Mouse (Mus musculus): ENCODE data around the gene Dusp3. TPM values are rescaled to one million over a fixed set of nuclear protein-coding genes. Genes with fewer than 3 reads are reported as not detected.

The Dusp3 gene
- polyA plus RNA-seq, 1 experiment from 2014 or later: 22.7 TPM

- Histone ChIP-seq H3K27me3 (ENCODE audit: insufficient read depth, low read length) (peaks cover under 1% of the 10 kb centered on the region; the same call in 1 of the 2 replicates), H3K9ac (replicated peaks) (no peak overlapping the region), H3K36me3 (replicated peaks; ENCODE audit: insufficient read depth, low read length) (no peaks in the 10 kb centered on the region), H3K9me3 (ENCODE audit: low read length) (no peaks in the 10 kb centered on the region), H3K4me2 (ENCODE audit: low read depth, low read length) (no peak overlapping the region), H3K4me1 (ENCODE audit: insufficient read depth) (no peaks in the 10 kb centered on the region), H3K27ac (ENCODE audit: low read depth) (no peak overlapping the region), H3K4me3 (ENCODE audit: low read depth, low read length) (no peak overlapping the region)
- ATAC-seq (no peak), DNase-seq (no peak)
- 50% methylated on average over 17 of the region's 19 CpGs for WGBS (ENCODE audit: insufficient replicate concordance)
- TF ChIP-seq CTCF (IDR thresholded peaks at IDR 0.05; ENCODE audit: low read depth) (no peak), EP300 (IDR thresholded peaks at IDR 0.05; ENCODE audit: low read depth) (no peak)
Measured at GRCm38 (mm10) chr11:101924441-101924976, 62.3 kb downstream of the Dusp3 start.

- Histone ChIP-seq H3K9me3 (ENCODE audit: low read length) (no peaks in the 10 kb centered on the region), H3K4me1 (ENCODE audit: insufficient read depth) (no peaks in the 10 kb centered on the region), H3K27ac (ENCODE audit: low read depth) (no peak overlapping the region), H3K36me3 (replicated peaks; ENCODE audit: insufficient read depth, low read length) (no peaks in the 10 kb centered on the region), H3K4me3 (ENCODE audit: low read depth, low read length) (no peak overlapping the region), H3K27me3 (ENCODE audit: insufficient read depth, low read length) (peaks cover 6% of the 10 kb centered on the region; the same call in 1 of the 2 replicates), H3K4me2 (ENCODE audit: low read depth, low read length) (no peak overlapping the region), H3K9ac (replicated peaks) (no peak overlapping the region)
- ATAC-seq (no peak), DNase-seq (no peak)
- 77% methylated on average over 6 of the region's 6 CpGs for WGBS (ENCODE audit: insufficient replicate concordance)
- no peak for TF ChIP-seq CTCF (IDR thresholded peaks at IDR 0.05; ENCODE audit: low read depth)
- TF ChIP-seq EP300 (IDR thresholded peaks at IDR 0.05; ENCODE audit: low read depth): no peak
Measured at GRCm38 (mm10) chr11:101923988-101924387, 62.8 kb downstream of the Dusp3 start.

- Histone ChIP-seq H3K4me1 (ENCODE audit: insufficient read depth) (no peaks in the 10 kb centered on the region), H3K27me3 (ENCODE audit: insufficient read depth, low read length) (peaks cover 6% of the 10 kb centered on the region; the same call in 1 of the 2 replicates), H3K27ac (ENCODE audit: low read depth) (no peak overlapping the region), H3K4me2 (ENCODE audit: low read depth, low read length) (no peak overlapping the region), H3K9ac (replicated peaks) (no peak overlapping the region), H3K36me3 (replicated peaks; ENCODE audit: insufficient read depth, low read length) (no peaks in the 10 kb centered on the region), H3K9me3 (ENCODE audit: low read length) (no peaks in the 10 kb centered on the region), H3K4me3 (ENCODE audit: low read depth, low read length) (no peak overlapping the region)
- WGBS (ENCODE audit: insufficient replicate concordance): 72% methylated on average over 12 of the region's 12 CpGs
- ATAC-seq (no peak), DNase-seq (no peak)
- TF ChIP-seq EP300 (IDR thresholded peaks at IDR 0.05; ENCODE audit: low read depth): no peak
- no peak for TF ChIP-seq CTCF (IDR thresholded peaks at IDR 0.05; ENCODE audit: low read depth)
Measured at GRCm38 (mm10) chr11:101921361-101921952, 65.4 kb downstream of the Dusp3 start.

Other genes with a start within 250 kb of the Dusp3 start
- 0.15 and 0.39 TPM in 2 replicates for gene Etv4, start 201.6 kb downstream of the Dusp3 start, polyA plus RNA-seq (2015; fragmentation: Nextera tagmentation; extraction: Ambion mirVana)
- gene Meox1, start 92.6 kb downstream of the Dusp3 start, polyA plus RNA-seq (2015; fragmentation: Nextera tagmentation; extraction: Ambion mirVana): 0.05 and 0.11 TPM in 2 replicates
- gene Sost, start 20.0 kb downstream of the Dusp3 start, polyA plus RNA-seq (2015; fragmentation: Nextera tagmentation; extraction: Ambion mirVana): not detected in 2 replicates
- gene Cfap97d1, start 2.7 kb downstream of the Dusp3 start, polyA plus RNA-seq (2015; fragmentation: Nextera tagmentation; extraction: Ambion mirVana): 0.19 TPM in 1 of 2 replicates, not detected in the other
- gene Mpp3, start 41.4 kb upstream of the Dusp3 start, polyA plus RNA-seq (2015; fragmentation: Nextera tagmentation; extraction: Ambion mirVana): 0.56 and 0.72 TPM in 2 replicates
- gene Cd300lg, start 54.5 kb upstream of the Dusp3 start, polyA plus RNA-seq (2015; fragmentation: Nextera tagmentation; extraction: Ambion mirVana): 1.8 and 2.3 TPM in 2 replicates
- gene Mpp2, start 101.5 kb upstream of the Dusp3 start, polyA plus RNA-seq (2015; fragmentation: Nextera tagmentation; extraction: Ambion mirVana): 3.9 and 4.4 TPM in 2 replicates
- 0.72 TPM in 1 of 2 replicates, not detected in the other for gene Ppy, start 114.3 kb upstream of the Dusp3 start, polyA plus RNA-seq (2015; fragmentation: Nextera tagmentation; extraction: Ambion mirVana)
- gene Pyy, start 120.8 kb upstream of the Dusp3 start, polyA plus RNA-seq (2015; fragmentation: Nextera tagmentation; extraction: Ambion mirVana): 1.8 TPM in 1 of 2 replicates, not detected in the other
- 18.5 and 25.1 TPM in 2 replicates for gene Nags, start 158.5 kb upstream of the Dusp3 start, polyA plus RNA-seq (2015; fragmentation: Nextera tagmentation; extraction: Ambion mirVana)
- 5.8 and 6.4 TPM in 2 replicates for gene Tmem101, start 169.4 kb upstream of the Dusp3 start, polyA plus RNA-seq (2015; fragmentation: Nextera tagmentation; extraction: Ambion mirVana)
- 52.2 and 55.0 TPM in 2 replicates for gene Lsm12, start 198.3 kb upstream of the Dusp3 start, polyA plus RNA-seq (2015; fragmentation: Nextera tagmentation; extraction: Ambion mirVana)
- gene G6pc3, start 202.6 kb upstream of the Dusp3 start, polyA plus RNA-seq (2015; fragmentation: Nextera tagmentation; extraction: Ambion mirVana): 6.7 and 6.8 TPM in 2 replicates
- gene Hdac5, start 243.2 kb upstream of the Dusp3 start, polyA plus RNA-seq (2015; fragmentation: Nextera tagmentation; extraction: Ambion mirVana): 17.7 and 17.8 TPM in 2 replicates

Data from liver, postnatal 0 days (tissue).